Mouse (Mus musculus): Measurements from ENCODE around the gene Gm6020. TPM values are rescaled to one million over a fixed set of nuclear protein-coding genes. Genes with fewer than 3 reads are reported as not detected.
"Not testable (repeated sequence)": the region's sequence is repeated elsewhere in the genome, so short reads cannot be mapped to it uniquely, and the experiment has no call there.

Gm6020 gene
- polyA plus RNA-seq, 1 experiment from 2014 or later: not detected

DNA sequence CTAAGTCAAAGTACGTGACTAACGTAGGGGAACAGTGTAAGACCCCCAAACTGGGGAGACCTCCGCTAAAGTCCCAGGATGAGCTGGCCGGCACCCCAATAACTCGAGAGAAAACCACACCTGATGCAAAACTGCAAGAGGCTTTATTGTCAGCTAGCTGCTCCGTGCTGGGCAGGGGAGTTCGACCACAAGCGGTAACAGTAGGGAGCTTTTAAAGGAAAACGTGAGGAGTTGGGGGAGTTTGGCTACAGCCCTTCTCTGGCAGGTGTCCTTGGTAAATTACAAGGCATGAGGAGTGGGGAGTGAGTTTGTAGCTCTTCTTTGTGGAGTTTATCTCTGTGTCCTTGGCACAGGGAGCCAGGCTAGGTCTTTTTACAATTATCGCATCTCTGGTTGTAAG is 16.1 kb downstream of the Gm6020 start:
- no peaks in the 10 kb centered on the region for H3K9me3 ChIP-seq (replicated peaks; ENCODE audit: control insufficient read depth, low read length)
- 18% methylated on average over 10 of the region's 10 CpGs for WGBS
- H3K4me1 ChIP-seq (ENCODE audit: control insufficient read depth, insufficient read depth, low read length): no peaks in the 10 kb centered on the region
- ATAC-seq (ENCODE audit: insufficient read depth, low FRiP score): no peak
- H3K36me3 ChIP-seq (ENCODE audit: control insufficient read depth, insufficient read depth, low read length): no peaks in the 10 kb centered on the region
- H3K27me3 ChIP-seq (ENCODE audit: control insufficient read depth, insufficient read depth, low read length): no peaks in the 10 kb centered on the region
- no peak overlapping the region for H3K4me3 ChIP-seq (replicated peaks; ENCODE audit: low read length)
- H3K4me2 ChIP-seq (ENCODE audit: low read depth, low read length): no peak overlapping the region
- H3K9ac ChIP-seq (ENCODE audit: low read length): no peak overlapping the region
- H3K27ac ChIP-seq (ENCODE audit: low read length): no peak overlapping the region

DNA sequence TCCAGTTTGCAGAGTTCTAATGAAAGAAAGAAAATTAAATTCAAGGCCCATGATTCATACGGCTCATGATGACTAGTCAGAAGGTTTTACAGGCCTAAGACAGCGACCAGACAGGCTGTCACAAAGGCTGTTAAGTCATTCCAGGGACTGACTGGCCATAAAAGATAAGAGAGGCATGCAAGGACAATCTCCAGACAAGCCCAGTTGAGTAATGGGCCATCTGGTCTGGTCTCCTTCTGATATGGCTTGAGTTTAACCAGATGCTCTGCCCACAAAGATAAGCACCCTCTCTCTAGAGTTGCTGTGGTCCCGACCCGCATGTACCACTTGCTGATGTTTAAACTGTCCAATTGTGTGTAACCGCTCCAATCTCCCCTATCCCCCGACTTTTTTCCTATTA is 23.8 kb downstream of the Gm6020 start:
- H3K4me3 ChIP-seq (replicated peaks; ENCODE audit: low read length); H3K9me3 ChIP-seq (replicated peaks; ENCODE audit: control insufficient read depth, low read length); H3K27me3 ChIP-seq (ENCODE audit: control insufficient read depth, insufficient read depth, low read length); ATAC-seq (ENCODE audit: insufficient read depth, low FRiP score); H3K27ac ChIP-seq (ENCODE audit: low read length); H3K9ac ChIP-seq (ENCODE audit: low read length); H3K4me1 ChIP-seq (ENCODE audit: control insufficient read depth, insufficient read depth, low read length); H3K36me3 ChIP-seq (ENCODE audit: control insufficient read depth, insufficient read depth, low read length); H3K4me2 ChIP-seq (ENCODE audit: low read depth, low read length): not testable (repeated sequence)
- WGBS: 74% methylated on average over 6 of the region's 6 CpGs

DNA sequence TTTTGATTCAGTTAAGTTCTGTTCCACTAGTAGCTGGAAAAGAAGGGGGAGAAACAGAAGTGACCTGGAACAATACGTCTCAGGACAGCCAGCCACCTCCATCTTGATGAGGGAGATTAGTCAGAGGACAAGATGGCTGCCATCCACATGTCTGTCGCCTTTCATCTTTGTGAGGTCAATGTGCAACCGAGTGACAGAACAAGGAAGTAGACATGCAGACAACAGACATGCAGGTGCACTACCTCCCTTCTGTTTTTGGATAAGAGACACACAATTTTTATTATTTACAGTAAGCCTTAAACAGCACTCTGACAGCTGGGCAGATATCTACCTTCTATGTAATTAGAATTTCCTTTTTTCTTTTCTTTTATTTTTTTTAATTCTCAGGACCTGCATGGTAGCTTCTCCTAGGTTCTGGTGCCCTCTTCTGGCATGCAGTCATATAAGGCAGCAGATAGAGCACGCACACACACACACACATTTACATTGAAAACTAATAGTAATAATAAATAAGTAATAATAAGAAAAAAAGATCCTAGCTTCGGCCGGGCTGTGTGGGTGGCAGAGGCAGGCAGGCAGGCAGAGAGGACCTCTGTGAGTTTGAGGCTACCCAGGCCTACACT is 40.1 kb downstream of the Gm6020 start:
- no peak for ATAC-seq (ENCODE audit: insufficient read depth, low FRiP score)
- Histone ChIP-seq H3K4me2 (ENCODE audit: low read depth, low read length) (no peak overlapping the region), H3K36me3 (ENCODE audit: control insufficient read depth, insufficient read depth, low read length) (no peaks in the 10 kb centered on the region), H3K27me3 (ENCODE audit: control insufficient read depth, insufficient read depth, low read length) (no peaks in the 10 kb centered on the region), H3K4me1 (ENCODE audit: control insufficient read depth, insufficient read depth, low read length) (0 out of 2 replicates have a peak, but pooled peaks cover 3% of the 10 kb centered on the region), H3K27ac (ENCODE audit: low read length) (no peak overlapping the region), H3K4me3 (replicated peaks; ENCODE audit: low read length) (no peak overlapping the region), H3K9me3 (replicated peaks; ENCODE audit: control insufficient read depth, low read length) (peaks cover 3% of the 10 kb centered on the region), H3K9ac (ENCODE audit: low read length) (no peak overlapping the region)
- 87% methylated on average over 6 of the region's 6 CpGs for WGBS

DNA sequence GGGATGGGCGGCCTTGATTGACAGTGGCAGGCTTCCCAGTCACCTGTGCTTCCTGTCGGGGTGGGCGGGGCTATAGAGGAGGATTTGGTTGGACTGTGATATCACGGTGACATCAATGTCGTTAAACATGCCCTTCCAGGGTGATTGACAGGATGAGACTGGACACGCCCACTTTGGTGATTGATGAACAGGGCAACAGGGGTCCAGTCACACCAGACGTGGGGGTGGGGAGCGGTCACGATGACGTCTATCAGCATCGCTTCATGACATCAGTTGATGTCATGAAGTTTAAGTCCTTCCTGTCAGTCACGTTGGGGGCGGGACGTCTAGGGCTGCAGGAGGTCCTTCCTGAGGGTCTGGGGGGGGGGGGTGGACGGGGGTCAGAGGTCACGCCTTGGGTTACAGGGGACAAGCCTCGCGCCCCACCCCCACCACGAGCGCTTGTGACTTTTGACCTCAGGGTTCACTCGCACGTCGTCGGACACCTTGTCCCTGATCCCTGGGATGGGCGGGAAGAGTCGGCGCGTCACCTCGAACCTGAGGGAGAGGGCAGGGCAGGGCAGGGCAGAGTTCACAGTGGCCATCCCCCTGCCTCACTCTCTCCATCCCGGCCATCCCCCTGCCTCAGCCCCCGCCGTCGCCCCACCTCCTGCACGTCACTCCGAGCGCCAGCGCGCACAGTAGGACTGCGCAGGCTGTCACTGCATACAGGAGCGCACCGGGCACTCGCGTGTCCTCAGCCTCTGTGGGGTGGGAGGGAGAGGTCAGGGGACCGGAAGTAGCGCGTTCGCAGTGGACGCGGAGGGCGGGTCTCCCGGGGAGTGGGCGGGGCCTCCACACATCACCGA is 41.2 kb downstream of the Gm6020 start:
- WGBS: 33% methylated on average over 53 of the region's 53 CpGs
- Histone ChIP-seq H3K4me2 (ENCODE audit: low read depth, low read length) (peak overlapping the region; percentile 71), H3K36me3 (ENCODE audit: control insufficient read depth, insufficient read depth, low read length) (no peaks in the 10 kb centered on the region), H3K9ac (ENCODE audit: low read length) (peak overlapping the region; percentile 39; the same call in 1 of the 2 replicates), H3K4me3 (replicated peaks; ENCODE audit: low read length) (peak overlapping the region; percentile 66), H3K27me3 (ENCODE audit: control insufficient read depth, insufficient read depth, low read length) (no peaks in the 10 kb centered on the region), H3K4me1 (ENCODE audit: control insufficient read depth, insufficient read depth, low read length) (0 out of 2 replicates have a peak, but pooled peaks cover 3% of the 10 kb centered on the region), H3K27ac (ENCODE audit: low read length) (peak overlapping the region; percentile 95; the same call in 1 of the 2 replicates), H3K9me3 (replicated peaks; ENCODE audit: control insufficient read depth, low read length) (peaks cover 3% of the 10 kb centered on the region)
- no peak; the same call in 1 of the 2 replicates for ATAC-seq (ENCODE audit: insufficient read depth, low FRiP score)

DNA sequence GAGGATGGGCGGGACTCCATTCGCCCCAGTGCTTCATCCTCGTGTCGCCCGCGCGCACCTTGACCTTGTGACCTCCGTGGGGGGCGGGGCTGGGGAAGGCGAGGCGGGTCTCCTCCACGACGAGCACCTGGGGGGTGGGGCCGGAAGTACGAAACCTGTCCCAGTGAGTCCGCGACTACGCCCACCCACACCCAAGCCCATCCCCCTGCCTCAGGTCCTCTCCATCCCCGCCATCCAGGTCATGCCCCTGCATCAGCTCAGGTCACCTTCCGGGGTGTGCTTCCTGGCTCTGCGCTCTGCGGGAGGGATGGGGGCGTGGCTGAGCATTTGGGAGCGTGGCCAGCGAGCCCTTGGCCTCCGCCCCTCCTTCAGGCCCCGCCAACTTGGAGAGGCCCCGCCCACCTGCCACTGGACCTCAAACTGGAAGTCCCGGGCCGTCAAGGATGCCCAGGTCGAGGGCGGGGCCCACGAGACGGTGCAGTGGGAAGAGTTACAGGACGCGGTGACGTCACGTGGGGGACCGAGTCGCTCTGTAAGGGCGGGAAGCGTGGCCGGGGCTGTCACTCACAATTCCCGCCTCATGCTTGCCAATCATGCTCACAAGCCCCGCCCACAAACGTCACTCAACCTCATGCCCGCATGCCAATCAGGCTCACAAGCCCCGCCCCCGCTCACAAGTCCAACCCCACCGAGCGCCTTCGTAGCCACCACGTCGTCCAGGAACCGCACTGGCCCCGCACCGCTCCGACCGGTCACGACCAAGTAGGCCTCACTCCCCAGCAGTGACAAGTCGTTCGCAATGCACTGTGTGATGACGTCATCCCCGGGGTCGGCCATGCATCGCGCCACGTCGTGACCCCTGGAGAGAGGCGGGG is 42.1 kb downstream of the Gm6020 start:
- ATAC-seq (ENCODE audit: insufficient read depth, low FRiP score): peak; percentile 52
- 8% methylated on average over 70 of the region's 70 CpGs for WGBS
- Histone ChIP-seq H3K27me3 (ENCODE audit: control insufficient read depth, insufficient read depth, low read length) (no peaks in the 10 kb centered on the region), H3K4me3 (replicated peaks; ENCODE audit: low read length) (peak overlapping the region; percentile 66), H3K36me3 (ENCODE audit: control insufficient read depth, insufficient read depth, low read length) (no peaks in the 10 kb centered on the region), H3K27ac (ENCODE audit: low read length) (peak overlapping the region; percentile 95), H3K9ac (ENCODE audit: low read length) (peak overlapping the region; percentile 57), H3K4me2 (ENCODE audit: low read depth, low read length) (peak overlapping the region; percentile 71), H3K4me1 (ENCODE audit: control insufficient read depth, insufficient read depth, low read length) (0 out of 2 replicates have a peak, but pooled peaks cover 3% of the 10 kb centered on the region), H3K9me3 (replicated peaks; ENCODE audit: control insufficient read depth, low read length) (peaks cover 3% of the 10 kb centered on the region)

DNA sequence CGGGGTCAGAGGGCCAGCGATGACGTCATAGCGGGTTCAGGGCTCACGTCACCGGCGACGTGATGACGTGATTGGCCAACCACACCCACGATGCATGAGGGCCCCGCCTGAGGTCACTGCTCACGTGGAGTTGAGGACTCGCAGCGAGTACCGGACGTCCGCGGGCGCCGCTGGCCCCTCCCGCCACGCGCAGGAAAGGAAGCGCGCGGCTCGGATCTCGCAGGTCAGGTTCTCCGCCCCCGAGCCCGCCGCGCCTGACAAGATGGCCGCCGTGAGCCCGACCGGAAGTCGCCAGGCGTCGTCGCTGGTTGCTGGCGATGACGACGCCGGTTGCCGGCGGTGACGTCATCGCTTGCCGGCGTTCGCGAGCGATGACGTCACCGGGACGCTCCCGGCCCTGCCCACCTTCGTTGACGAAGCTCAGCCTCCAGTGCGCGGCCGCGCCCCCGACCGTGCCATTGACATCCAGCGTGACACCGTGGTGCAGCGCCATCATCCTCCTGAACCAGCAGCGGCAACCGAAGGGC is 42.8 kb downstream of the Gm6020 start:
- Histone ChIP-seq H3K4me1 (ENCODE audit: control insufficient read depth, insufficient read depth, low read length) (0 out of 2 replicates have a peak, but pooled peaks cover 3% of the 10 kb centered on the region), H3K36me3 (ENCODE audit: control insufficient read depth, insufficient read depth, low read length) (no peaks in the 10 kb centered on the region), H3K9me3 (replicated peaks; ENCODE audit: control insufficient read depth, low read length) (peaks cover 3% of the 10 kb centered on the region), H3K27me3 (ENCODE audit: control insufficient read depth, insufficient read depth, low read length) (no peaks in the 10 kb centered on the region), H3K9ac (ENCODE audit: low read length) (peak overlapping the region; percentile 57), H3K27ac (ENCODE audit: low read length) (peak overlapping the region; percentile 95), H3K4me2 (ENCODE audit: low read depth, low read length) (peak overlapping the region; percentile 71), H3K4me3 (replicated peaks; ENCODE audit: low read length) (peak overlapping the region; percentile 66)
- 1% methylated on average over 66 of the region's 71 CpGs for WGBS
- peak; percentile 44 for ATAC-seq (ENCODE audit: insufficient read depth, low FRiP score)

DNA sequence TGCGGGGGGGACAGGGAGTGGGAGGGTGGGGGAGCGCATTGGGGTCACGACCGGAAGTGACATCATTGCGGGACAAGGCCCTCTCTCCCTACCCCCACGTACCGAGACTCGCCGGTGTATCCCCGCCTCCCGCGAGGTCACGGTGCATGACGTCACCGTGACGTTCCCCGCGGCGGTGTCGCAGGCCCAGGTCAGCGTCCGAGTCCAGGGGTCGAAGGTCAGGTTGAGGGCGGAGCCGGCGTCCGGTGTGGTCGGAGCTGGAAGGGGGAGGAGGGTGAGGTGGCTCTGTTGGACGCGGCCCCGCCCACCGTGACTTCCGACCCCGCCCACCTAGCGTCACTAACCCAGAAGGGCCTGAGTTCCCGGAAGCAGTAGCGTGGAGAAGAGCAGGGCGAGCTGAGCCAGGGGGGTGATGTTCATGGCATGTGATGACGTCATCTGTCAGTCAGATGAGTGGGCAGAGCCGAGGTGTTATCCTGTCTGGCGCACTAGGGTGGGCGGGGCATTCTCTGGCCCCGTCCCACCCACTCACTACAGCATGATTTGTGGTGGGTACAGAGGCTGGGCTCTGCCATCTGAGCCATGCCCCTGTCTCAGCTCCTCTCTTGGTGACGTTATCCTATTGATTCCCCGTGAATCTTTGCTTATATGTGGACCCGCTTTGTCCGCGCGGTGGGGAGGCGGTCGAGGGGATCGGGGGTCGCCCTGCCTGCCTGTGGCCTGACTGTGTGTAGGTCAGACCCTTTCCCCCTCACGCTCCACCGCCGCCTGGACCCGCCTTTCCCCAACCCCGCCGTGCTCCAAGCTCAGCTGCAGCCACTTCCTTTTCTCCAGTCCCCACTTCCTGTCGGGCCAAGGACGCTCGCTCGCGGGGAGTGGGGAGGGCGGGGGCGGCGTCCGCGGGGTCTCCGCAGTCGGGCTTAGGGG is 43.5 kb downstream of the Gm6020 start:
- Histone ChIP-seq H3K9ac (ENCODE audit: low read length) (peak overlapping the region; percentile 57), H3K27me3 (ENCODE audit: control insufficient read depth, insufficient read depth, low read length) (no peaks in the 10 kb centered on the region)
- WGBS: 2% methylated on average over 71 of the region's 71 CpGs

More for the DNA sequence above, 43.5 kb downstream of the Gm6020 start:
- H3K9me3 ChIP-seq (replicated peaks; ENCODE audit: control insufficient read depth, low read length): peaks cover 3% of the 10 kb centered on the region
- peak overlapping the region; percentile 71 for H3K4me2 ChIP-seq (ENCODE audit: low read depth, low read length)
- no peaks in the 10 kb centered on the region for H3K36me3 ChIP-seq (ENCODE audit: control insufficient read depth, insufficient read depth, low read length)
- H3K27ac ChIP-seq (ENCODE audit: low read length): peak overlapping the region; percentile 95
- peak overlapping the region; percentile 66 for H3K4me3 ChIP-seq (replicated peaks; ENCODE audit: low read length)
- 0 out of 2 replicates have a peak, but pooled peaks cover 3% of the 10 kb centered on the region for H3K4me1 ChIP-seq (ENCODE audit: control insufficient read depth, insufficient read depth, low read length)
- ATAC-seq (ENCODE audit: insufficient read depth, low FRiP score): peak; percentile 90

Data from stomach, embryonic 16.5 days (tissue).